Mouse (Mus musculus): ENCODE results near the gene Col5a2.

- TF ChIP-seq CTCF (IDR thresholded peaks at IDR 0.05; ENCODE audit: low read depth) (no peak), EP300 (IDR thresholded peaks at IDR 0.05; ENCODE audit: low read depth) (no peak)
These were observed 20.1 kb downstream of the Col5a2 start for GRCm38 (mm10) chr1:45483001-45483400.

Measured in heart, postnatal 0 days (tissue).